Mouse (Mus musculus) thymus, postnatal 36 days (tissue): Measurements from ENCODE around the gene Sipa1l3.

ENCODE experiments used
- DNase-seq, 2 experiments: peaks; one replicate each; pipeline ENCODE4 v3.0.0; 2022; ENCODE audit warnings: mixed read lengths in 2 of 2

Sipa1l3 gene

DNA sequence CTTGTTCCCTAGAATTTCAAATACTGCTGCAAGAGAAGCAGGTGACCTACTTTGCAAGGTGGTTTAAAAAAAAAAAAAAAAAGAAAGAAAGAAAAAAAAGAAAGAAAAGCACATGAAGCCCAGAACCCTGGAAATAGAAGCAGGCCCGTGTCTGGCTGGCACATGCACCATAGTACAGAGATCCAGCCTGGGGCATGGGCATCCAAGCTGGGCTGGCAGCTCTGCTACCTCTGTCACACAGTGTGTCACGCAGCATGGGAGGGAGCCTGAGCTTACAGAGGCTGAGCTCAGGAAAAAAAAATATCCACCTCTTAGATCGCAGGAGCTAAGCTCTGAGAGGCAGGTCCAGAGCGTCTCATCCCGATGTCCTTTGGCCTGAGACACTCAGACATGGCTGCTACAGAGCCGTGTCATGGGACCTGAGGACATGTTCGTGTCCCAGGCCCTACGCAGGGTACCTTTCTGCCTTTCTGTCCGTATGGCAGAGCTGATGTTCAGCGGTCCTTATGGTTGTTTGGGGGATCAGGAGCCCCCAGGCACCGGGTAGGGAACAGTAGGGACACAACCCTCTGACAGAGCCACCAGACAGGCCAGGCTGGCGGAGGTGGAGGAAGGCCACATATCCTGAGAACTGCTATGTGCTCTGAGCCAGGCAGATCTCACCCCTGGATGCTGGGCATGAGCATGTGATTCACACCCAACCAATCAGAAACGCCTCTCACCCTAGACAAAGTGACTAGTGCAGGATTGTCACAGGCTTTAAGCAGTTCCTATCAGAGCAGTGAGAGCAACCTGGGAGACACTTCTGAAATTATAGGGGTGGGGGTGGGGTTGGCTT is 151.1 kb downstream of the Sipa1l3 start:
- no peak for DNase-seq

DNA sequence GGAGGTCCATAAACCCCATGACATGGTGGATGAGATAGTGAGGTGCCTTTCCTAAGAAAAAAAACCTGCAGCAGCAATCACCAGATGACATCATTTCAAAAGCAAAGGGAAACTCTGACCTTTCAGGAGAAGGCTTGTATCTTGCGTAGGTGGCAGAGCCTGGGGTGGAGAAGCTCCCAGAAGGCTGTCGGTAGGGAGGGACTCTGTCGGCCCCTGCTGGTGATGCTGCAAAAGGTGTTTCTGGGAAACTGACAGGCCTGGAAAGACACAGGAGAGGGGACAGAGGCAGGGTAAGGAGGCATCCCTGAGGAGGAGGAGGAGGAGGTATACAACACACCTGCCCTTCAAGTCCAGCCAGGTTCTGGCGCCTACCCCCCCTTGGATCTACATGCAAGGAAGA is 154.4 kb downstream of the Sipa1l3 start:
- peak; percentile 24 to 35 for DNase-seq

DNA sequence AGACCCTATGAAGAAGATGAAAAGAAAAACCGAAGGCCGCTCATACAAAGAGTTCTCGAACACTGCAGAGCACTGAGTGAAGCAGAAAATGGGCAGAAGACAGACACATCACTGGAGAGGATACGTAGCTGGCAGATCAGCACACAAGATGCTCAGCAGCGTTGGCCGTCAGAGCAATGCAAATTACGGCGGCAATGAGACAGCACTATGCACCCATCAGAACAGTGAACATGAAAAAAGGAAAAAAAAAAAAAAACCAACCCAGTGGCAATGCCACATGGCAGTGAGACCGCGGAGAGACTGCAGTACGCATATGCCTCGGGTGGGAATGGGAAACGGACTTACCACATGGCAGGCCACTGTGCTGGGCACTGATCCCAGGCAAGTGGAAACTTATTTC is 156.9 kb downstream of the Sipa1l3 start:
- no peak for DNase-seq

DNA sequence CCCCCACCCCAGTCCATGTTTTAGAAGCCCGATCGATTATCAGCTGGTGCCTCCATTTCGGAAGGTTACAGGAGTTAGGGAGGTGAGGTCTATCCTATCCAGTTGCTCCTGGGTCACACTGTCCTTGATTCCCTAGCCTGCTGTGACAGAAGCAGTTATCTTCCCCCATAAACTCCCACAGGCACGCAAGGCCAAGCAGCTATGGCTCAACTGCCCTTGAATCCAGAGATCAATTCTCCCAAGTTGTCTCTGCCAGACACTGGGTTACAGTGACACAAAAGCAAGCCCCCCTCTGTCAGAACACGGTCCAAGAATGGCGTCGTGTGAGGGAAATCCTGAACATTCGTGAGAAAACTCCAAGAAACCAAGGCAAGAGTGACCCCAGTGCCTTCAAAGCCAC is 163.0 kb downstream of the Sipa1l3 start:
- DNase-seq, result no peak

DNA sequence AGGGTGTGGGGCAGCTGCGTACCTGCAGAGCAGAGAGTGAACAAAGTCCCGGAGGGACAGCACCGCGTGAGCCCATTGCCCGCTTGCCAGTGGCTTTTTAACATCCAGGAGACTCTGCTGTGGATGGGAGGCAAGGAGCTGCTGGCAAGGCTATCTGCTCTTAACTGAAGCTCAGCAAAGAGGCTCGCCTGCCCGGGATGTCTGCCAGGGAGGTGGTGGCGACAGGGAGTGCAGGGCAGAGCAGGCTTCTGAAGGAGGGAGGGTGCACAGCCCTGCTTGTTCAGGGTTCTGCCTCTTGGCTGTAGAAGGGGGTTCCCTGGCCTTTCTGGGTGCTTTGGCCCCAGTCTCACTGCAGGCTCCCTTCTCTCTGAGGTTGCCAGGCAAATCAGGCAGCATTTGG is 164.3 kb downstream of the Sipa1l3 start:
- DNase-seq, result no peak

DNA sequence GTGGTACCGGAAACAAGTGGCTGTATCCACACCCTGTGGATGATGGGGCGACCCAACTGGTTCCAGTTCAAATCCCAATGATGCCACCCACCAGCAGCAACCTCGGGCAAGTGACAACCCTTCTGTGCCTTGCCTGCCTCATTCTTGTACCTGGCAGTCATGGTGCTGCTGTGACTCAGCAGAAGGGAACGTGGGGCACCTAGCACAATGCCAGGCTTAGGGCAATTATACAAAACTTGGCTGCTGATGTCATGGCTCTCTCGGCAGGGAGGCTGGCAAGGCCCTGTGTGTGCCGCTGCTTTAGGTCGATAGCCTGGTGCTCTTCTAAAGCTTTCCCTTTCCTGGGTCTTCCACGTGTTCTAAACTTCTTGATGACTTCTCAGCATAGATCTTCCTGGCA is 166.2 kb downstream of the Sipa1l3 start:
- DNase-seq, result no peak

DNA sequence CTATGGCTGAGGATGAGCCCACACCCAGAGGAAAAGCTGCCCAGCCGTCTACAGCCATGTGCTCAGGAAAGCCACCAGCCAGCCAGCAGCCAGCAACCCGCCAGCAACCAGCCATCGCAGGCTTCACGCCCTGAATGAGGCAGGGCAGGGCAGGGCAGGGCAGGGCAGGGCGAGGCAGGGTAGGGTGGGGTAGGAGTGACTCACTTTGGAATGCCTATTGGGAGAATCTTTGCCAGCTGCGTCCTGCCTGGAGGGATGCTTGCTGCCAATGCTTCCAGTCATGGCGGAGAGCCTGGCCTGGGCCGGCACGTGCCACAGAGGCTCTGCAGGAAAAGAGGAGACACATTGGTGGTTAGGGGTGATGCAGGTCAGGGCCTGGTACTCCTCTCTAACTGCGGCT is 168.0 kb downstream of the Sipa1l3 start:
- DNase-seq, result no peak

DNA sequence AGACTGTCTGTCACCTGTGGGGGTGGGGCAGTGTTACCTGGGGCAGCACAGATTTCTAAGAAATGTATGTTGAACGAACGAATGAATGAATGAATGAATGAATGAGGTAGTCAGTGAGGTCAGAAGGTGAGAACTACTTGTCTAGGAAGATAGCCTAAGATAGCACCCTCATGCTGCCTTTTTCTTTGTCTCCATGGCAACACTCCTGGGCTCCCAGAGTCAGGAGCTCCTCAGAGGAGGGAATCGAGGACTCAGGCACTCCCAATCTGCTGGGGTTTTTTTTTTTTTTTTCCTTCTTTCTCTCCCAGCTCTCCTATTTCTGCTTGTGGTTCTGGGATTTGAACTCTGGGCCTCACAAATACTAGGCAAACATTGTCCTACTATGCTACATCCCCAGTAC is 172.2 kb downstream of the Sipa1l3 start:
- no peak for DNase-seq

DNA sequence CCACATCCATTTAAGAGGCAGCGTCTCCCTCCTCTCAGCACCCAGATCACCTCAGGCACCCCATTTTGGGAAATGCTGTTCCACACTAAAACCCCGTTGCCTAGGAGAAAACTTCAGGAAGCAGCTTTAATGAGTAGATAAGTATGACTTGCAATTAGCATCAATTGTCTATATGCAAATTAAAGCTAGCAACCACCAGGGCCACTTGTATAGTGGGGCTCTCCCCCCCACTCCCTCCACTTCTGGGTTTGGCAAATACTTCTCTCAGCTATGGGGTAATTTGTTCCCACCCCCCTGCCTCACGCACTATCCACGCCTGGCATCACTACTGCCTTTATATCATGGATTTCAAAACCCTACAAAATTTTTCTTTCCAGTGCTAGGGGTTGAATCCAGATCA is 172.9 kb downstream of the Sipa1l3 start:
- DNase-seq, result no peak

DNA sequence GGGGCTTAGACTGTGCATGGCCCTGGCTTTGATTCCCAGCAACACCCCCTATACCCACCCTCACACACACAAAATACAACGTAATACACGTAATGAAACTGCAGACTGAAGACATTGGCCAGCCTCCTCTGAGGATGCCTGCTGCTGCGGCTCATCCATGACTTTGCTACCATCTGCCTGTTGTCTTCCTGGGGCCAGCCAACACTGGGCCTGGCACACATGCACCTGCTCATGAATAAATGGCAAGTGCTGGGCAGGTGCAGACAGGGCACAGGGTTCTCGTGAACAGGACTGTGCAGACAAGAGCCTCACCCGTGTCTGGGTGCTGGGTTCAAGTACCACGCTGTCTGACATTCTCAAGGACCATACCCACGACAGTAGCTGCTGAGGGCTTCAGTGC is 174.7 kb downstream of the Sipa1l3 start:
- no peak for DNase-seq

DNA sequence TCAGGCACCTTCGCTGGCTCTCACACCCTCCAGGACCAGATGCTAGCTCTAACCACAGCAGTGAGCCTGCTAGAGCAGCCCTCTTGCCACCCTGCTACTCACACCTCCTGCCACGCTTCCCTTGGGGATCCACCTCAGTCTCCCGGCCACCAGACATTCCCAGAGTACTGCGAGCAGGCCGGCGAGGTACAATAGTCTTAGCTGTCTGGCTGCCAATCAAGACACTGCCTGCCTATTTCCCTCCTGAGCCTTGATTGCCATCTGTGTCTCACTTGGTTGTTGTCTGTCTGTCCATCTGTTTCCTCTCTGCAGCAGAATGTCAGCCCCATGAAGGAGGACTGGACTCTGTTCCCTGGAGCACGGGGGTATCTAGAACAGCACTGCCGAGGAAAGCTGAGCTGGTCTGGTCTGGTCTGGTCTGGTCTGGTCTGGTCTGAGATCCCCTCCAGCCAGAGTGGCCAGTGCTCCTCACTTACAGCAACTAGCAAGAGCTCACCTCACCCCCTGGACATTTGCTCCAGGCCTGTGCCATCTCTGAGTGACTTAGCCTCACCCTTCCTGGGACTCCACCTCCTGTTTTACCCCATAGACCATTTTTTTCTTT is 175.8 kb downstream of the Sipa1l3 start:
- DNase-seq, result no peak

DNA sequence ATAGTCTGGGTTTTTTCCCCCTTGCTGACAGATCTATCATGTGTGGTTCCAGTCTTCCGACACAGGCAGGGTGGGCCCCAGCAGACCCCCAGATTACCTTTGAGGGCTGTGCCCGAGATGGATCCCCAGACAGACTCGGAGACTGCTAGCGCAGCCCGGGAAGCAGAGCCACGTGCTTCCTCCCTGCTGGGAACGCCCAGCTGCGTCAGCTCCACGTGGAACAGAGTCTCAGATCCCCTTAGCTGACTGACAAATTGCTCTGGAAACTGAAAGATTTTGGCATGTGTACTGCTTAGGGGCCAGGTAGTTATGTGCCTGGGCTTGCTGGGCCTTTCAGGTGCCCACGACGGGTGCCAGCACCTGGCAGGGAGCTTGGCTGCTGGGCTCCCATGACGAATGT is 176.7 kb downstream of the Sipa1l3 start:
- no peak for DNase-seq

DNA sequence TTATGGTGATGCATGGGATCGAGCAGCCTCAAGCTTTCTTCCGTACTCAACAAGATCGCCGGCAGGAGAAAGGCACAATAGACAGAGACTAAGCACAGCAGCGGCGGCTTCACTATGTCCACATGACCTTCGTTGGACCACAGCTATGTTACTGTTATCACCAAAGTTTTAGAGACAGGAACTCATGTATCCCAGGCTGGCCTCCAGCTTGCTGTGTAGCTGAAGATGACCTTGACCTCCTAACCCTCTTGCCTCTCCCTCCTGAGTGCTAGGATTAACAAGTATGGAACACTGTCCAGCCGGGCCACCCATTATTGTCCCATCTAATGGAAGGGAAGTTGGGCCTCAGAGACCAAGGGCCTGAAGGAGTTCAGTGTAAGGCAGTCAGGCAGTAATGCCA is 177.6 kb downstream of the Sipa1l3 start:
- DNase-seq, result no peak

DNA sequence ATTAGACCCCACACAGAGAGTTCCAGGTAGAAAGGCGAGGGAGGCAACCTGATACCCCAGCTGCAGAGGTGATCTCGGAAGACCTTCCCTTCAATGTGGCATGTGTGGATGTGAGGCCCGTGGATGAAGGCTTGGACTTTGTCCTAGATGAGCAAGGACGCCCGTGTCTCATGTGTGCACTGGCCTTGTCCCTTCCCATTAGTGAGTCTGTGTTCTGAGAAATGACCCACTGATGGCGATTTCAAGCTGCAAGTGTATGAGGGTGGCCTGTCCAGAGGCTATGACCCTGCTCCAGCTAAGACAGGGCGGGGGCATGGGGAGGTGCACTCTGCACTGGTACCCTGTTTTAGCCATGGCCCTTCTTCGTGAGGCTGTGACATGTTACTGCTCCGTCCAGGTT is 178.2 kb downstream of the Sipa1l3 start:
- DNase-seq, result no peak

DNA sequence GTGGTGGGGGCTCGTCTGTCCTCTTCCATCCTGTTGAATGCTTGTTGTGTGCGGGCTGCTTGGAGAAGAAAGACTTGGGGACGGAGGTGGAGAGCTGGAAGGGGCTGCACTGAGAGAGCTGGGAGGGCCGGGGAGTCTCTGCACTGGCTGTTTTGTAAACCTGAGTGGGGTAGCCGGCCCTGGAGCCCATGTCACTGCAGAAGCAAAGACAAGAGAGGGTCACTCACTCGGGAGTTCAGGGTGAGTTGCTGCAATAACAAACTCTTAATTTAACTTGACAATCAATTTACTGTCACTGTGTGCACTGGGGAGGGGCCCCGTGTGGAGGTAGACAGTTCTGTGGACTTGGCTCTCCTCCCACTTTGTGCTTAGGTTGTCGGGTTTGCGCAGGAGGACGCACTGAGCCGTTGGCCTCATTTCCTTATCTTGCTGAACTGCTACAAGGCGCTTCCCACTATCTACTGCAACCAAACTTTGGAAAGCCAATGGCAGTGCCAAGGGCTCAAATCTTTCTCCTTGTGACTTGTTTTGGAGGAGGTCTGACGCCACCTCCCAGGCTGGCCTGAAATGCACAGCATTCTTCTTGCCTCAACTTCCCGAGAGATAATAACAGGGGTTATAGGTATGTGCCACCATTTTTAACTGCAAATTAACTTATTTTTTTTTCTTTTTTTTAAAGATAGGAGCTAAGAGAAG is 179.3 kb downstream of the Sipa1l3 start:
- DNase-seq, result no peak

DNA sequence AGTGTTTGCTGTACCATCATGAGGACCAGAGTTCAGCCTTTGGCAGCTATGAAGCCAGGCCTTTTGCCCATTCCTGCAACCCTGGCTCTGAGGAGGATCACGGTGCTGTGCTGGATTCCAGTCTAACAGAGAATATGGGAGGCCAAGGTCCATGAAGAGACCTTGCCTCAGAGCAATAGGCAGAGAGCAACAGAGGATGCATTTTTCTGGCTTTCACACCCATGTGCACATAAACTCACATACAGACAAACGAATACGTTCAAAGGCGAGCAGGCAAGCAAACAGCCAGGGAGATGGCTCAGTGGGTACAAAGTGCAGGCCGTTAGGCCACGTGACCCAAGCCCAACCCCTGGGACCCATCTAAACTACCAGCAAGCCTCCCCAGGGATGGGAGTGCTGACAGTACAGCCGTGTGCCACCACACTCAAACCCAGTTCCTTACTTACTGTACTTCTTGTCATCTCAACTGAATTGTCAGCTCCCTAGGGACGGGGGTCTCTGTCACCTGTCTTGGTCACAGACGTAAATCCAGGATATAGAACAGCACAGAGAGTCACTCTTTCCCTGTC is 180.0 kb downstream of the Sipa1l3 start:
- no peak for DNase-seq

DNA sequence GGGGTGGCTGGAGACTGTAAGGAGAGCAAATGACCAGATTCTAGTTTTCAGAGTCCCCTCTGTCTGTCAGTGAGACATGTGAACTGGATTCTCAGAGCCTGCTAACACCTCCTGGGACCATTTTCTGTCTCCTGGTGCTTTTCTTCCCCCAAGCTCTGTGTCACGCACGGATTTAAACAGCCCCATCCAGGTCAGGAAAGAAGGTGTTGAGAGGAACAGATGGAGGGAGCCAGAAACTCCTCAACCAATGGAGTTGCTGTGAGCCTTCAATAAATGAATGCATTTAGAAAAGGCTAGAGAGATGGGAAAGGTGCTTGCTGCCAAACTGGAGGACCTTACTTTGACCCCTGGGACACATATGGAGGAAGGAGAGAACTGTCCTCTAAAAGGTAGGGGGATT is 180.7 kb downstream of the Sipa1l3 start:
- no peak for DNase-seq

DNA sequence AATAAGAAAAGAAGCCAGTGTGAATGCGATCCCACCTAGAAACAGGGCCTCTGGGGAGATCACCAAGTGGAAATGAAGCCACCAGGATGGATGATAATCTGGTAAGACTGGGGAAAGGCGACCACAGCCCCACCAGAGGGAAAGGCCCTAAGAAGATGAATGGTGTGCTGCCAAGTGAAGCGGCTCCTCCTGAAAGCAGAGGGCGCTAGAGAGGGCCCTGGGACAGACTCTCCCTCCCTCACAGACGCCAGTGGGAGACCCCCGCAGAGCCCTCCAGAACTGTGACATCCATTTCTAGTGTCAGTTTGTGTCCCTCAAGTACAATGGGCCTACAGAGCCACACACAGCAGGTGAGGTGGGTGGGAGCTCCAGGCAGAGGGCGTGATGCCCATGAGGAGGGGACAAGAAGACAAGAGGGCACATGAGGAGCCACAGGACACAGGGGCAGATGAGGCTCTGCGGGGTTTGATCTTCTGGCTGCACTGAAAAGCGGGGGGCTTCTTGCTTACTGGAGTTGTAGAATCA is 181.6 kb downstream of the Sipa1l3 start:
- no peak for DNase-seq

DNA sequence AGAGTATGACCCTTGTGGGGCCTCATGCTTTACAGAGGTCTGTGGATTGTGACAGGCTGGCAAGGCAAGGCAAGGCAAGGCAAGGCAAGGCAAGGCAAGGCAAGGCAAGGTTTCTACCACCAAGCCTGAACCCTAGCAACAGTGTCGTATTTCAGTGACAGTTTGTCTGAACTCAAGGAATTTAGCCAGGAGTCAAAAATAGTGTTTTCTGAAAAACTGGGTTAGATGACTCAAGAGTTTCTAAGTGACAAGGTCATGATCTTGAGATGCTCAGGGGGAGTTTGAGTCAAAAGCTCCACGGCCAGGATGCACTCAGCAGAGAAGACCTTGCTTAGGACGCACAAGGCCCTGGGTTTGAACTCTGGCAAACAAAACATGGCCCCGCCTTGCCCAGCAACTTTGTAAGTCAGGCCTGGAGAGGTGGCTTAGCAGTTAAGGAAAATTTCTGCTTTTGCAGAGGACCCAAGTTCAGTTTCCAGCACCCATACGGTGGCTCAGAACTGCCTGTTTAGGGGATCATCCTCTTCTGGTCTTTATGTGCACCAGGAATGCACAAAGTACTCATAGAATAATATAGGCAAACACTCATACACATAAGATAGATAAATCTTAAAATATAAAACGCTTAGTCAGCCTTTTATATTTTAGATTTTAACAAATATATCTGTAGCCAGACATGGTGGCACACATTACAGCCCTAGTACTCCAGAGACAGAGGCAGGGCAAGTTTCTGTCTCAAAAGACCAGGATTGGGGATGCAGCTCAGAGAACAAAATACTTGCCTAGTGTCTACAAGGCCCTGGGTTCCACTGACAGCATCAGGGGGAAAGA is 182.4 kb downstream of the Sipa1l3 start:
- no peak for DNase-seq

DNA sequence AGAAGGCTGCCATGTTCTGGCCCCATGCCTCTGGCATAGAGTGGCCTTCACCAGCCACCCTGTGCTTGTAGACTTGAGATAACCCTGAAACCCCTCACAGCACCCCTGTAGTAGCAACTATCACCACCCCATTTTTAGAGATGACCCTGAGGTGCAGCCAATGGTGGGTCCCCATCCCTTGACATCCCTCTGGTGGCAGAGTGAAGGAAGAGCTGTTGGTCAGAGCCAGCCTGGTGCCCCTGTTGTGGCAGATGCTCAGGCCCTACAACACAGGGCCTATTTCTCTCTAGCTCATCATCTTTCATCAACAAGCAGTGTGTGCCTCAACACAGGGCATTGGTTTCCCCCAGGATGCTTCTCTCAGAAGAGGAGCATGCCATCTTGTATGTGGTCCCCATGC is 183.2 kb downstream of the Sipa1l3 start:
- DNase-seq, result no peak

DNA sequence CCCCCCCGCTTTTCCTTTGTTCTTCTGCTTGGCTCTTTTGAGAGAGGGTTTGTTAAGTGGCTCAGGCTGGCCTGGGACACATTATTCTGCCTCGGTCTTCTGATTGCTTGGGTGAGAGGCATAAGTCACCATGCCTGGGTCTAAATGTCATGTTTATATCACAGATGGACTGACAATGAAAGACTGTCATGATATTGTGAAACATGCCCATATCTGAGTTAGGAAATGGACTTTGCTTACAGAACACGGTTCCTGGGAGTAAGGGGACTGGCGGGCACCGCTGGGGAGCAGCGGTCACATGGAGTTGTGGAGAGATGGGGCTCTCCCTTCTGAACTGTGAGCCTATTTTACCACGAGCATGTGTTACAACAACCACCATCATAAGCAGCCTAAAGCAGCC is 184.3 kb downstream of the Sipa1l3 start:
- no peak for DNase-seq

DNA sequence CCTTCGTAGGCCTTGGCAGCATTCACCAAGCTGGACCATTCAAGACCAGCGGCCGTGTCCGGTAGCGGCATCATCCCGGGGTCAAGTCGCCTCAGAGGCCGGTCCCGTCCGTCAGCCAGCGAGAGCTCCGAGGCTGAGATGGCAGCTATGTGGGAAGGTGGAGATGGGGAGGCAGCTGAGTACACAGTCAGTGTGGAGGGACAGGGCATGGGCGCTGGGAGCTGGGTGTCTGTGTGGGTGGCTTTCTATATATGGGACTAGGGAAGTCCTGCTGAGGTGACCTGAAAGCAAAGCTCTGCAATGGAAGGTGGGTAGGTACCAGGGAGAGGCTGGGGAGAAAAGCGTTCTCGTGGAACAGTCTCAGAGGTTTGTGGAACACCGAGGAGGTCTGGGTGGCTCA is 189.5 kb downstream of the Sipa1l3 start:
- DNase-seq, result no peak

DNA sequence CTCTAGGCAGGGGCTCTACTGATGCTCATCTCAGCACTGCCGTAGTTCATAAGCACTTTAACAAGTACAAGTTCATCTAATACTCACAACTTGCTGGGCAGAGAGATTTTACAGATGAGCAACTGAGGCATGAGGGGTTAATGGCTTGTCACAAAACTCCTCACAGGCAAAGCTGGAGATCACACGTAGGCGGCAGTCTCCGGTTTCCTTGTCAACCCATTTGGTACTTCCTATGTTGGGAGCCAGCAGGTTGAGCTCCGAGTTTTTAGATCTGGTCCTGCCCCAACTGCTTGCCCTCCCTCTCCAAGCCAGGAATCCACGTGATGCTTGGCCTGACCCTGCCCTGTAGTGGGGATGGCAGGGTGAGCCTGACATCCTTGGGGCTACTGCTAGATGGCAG is 191.4 kb downstream of the Sipa1l3 start:
- no peak for DNase-seq
